Mouse (Mus musculus) erythroblast, embryonic 14.5 days (primary cell): ENCODE data around the gene Fgfr2. TPM values are rescaled to one million over a fixed set of nuclear protein-coding genes. Genes with fewer than 3 reads are reported as not detected.

Experiments
- H3K27me3 ChIP-seq: 2 replicates; pipeline ENCODE4 v1.6.1; 2012; ENCODE audit warnings: inconsistent platforms; ENCODE audit not compliant: control insufficient read depth
- H3K36me3 ChIP-seq: 2 replicates; pipeline ENCODE4 v1.6.1; 2012; ENCODE audit warnings: mild to moderate bottlenecking, inconsistent platforms; ENCODE audit not compliant: control insufficient read depth
- H3K4me1 ChIP-seq: 2 replicates; pipeline ENCODE4 v1.6.1; 2012; ENCODE audit warnings: inconsistent platforms; ENCODE audit not compliant: control insufficient read depth
- H3K4me3 ChIP-seq: replicated peaks from 2 replicates; pipeline ENCODE3; 2012; ENCODE audit warnings: moderate library complexity, mild to moderate bottlenecking, inconsistent platforms
- H3K9me3 ChIP-seq: 2 replicates; pipeline ENCODE4 v1.6.1; 2012; ENCODE audit warnings: low read length, inconsistent platforms, mixed read lengths; ENCODE audit not compliant: control insufficient read depth
- GATA1 ChIP-seq: IDR thresholded peaks from 2 replicates; pipeline ENCODE4 v1.6.1; 2012; ENCODE audit warnings: low read length, inconsistent platforms, mixed read lengths
- TAL1 ChIP-seq: IDR thresholded peaks from 3 replicates; pipeline ENCODE4 v1.6.1; 2012; ENCODE audit warnings: low read length, inconsistent platforms, mixed read lengths
- polyA plus RNA-seq: library from polyadenylated mRNA; stranded (reverse); fragments of >175 nt; gene quantifications from 2 replicates; pipeline ENCODE4 v1.2.3, GENCODE M21; 2012

The Fgfr2 gene
- polyA plus RNA-seq, 1 experiment = not detected

- Histone ChIP-seq H3K4me3 (no peak overlapping the region), H3K4me1 (no peaks in the 10 kb centered on the region), H3K9me3 (no peaks in the 10 kb centered on the region), H3K36me3 (no peaks in the 10 kb centered on the region), H3K27me3 (no peaks in the 10 kb centered on the region)
- TF ChIP-seq TAL1 (no peak), GATA1 (no peak)
Measured at GRCm38 (mm10) chr7:132619975-132620918, 502.9 kb downstream of the Fgfr2 start.

GRCm38 (mm10) chr7:132619549-132619948, 503.6 kb downstream of the Fgfr2 start:
- no peaks in the 10 kb centered on the region for H3K27me3 ChIP-seq
- no peaks in the 10 kb centered on the region for H3K4me1 ChIP-seq
- H3K36me3 ChIP-seq = no peaks in the 10 kb centered on the region
- H3K4me3 ChIP-seq = no peak overlapping the region
- no peaks in the 10 kb centered on the region for H3K9me3 ChIP-seq
- TF ChIP-seq TAL1 (no peak), GATA1 (no peak)

GRCm38 (mm10) chr7:132617021-132617564, 506.1 kb downstream of the Fgfr2 start:
- TF ChIP-seq TAL1 = no peak
- no peak for TF ChIP-seq GATA1
- H3K36me3 ChIP-seq = no peaks in the 10 kb centered on the region
- no peaks in the 10 kb centered on the region for H3K27me3 ChIP-seq
- peaks cover 7% of the 10 kb centered on the region for H3K4me1 ChIP-seq
- no peak overlapping the region for H3K4me3 ChIP-seq
- no peaks in the 10 kb centered on the region for H3K9me3 ChIP-seq

- Histone ChIP-seq H3K4me3 (no peak overlapping the region), H3K36me3 (no peaks in the 10 kb centered on the region), H3K4me1 (peaks cover 10% of the 10 kb centered on the region), H3K27me3 (no peaks in the 10 kb centered on the region), H3K9me3 (no peaks in the 10 kb centered on the region)
- TF ChIP-seq TAL1 (no peak), GATA1 (no peak)
Measured at GRCm38 (mm10) chr7:132616391-132616790, 506.8 kb downstream of the Fgfr2 start.

- peaks cover 19% of the 10 kb centered on the region for H3K4me1 ChIP-seq
- H3K27me3 ChIP-seq = no peaks in the 10 kb centered on the region
- H3K4me3 ChIP-seq = no peak overlapping the region
- no peaks in the 10 kb centered on the region for H3K36me3 ChIP-seq
- TF ChIP-seq GATA1 (no peak), TAL1 (no peak)
- no peaks in the 10 kb centered on the region for H3K9me3 ChIP-seq
Measured at GRCm38 (mm10) chr7:132615346-132615745, 507.8 kb downstream of the Fgfr2 start.

GRCm38 (mm10) chr7:132611530-132611929, 511.6 kb downstream of the Fgfr2 start:
- TF ChIP-seq TAL1 (no peak), GATA1 (no peak)

GRCm38 (mm10) chr7:132610468-132611318, 512.5 kb downstream of the Fgfr2 start, which contains the start of gene Lhpp:
Gene Lhpp, plus strand, starts transcription at chr7:132610638.
- Histone ChIP-seq H3K36me3 (no peaks in the 10 kb centered on the region), H3K4me3 (peak within 1 kb of the TSS; percentile 71), H3K9me3 (no peaks in the 10 kb centered on the region), H3K4me1 (peaks cover 24% of the 10 kb centered on the region), H3K27me3 (peaks cover 23% of the 10 kb centered on the region)
- TF ChIP-seq TAL1 (no peak), GATA1 (no peak)

More at GRCm38 (mm10) chr7:132611530-132611929, 511.6 kb downstream of the Fgfr2 start:
- Histone ChIP-seq H3K9me3 (no peaks in the 10 kb centered on the region), H3K4me3 (no peak overlapping the region), H3K4me1 (peaks cover 24% of the 10 kb centered on the region), H3K27me3 (peaks cover 14% of the 10 kb centered on the region), H3K36me3 (no peaks in the 10 kb centered on the region)

GRCm38 (mm10) chr7:132608316-132609020, 514.7 kb downstream of the Fgfr2 start:
- Histone ChIP-seq H3K4me1 (peaks cover 21% of the 10 kb centered on the region), H3K27me3 (peaks cover 44% of the 10 kb centered on the region), H3K4me3 (no peak overlapping the region), H3K9me3 (no peaks in the 10 kb centered on the region), H3K36me3 (no peaks in the 10 kb centered on the region)
- TF ChIP-seq TAL1 = no peak
- no peak for TF ChIP-seq GATA1
